Mouse (Mus musculus): ENCODE results near the gene Tas2r137. TPM values are rescaled to one million over a fixed set of nuclear protein-coding genes. Genes with fewer than 3 reads are reported as not detected.

Tas2r137 gene
- not detected for total RNA-seq (2021)
- long read RNA-seq = 0 reads

DNA sequence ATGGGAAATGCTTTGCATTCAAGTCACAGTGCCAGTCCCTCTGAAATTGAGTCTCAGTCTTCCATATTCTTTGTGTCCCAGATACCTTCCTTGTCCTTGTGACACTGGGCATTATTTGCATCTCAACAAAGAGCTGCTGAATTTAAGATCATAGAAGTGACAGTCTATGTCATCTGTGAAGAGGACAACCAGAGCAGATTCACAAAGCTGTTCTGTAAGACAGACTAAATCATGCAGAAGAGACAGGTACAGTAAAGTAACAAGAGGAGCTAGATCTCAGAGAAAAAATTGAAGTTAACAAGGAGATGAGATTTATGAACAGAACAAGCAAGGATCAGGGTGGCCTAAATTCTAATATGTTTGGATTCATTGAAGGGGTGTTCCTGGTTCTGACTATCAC is at the start of gene Tas2r137:
Gene Tas2r137 (plus strand): TSS at position 301 of the 400 bp plus-strand sequence.
- no peak for DNase-seq (ENCODE audit: low spot score in 2 of 2)

- DNase-seq (ENCODE audit: low spot score in 2 of 2) = no peak
Measured at GRCm38 (mm10) chr6:40441276-40441675, 49.8 kb upstream of the Tas2r137 start.

DNA sequence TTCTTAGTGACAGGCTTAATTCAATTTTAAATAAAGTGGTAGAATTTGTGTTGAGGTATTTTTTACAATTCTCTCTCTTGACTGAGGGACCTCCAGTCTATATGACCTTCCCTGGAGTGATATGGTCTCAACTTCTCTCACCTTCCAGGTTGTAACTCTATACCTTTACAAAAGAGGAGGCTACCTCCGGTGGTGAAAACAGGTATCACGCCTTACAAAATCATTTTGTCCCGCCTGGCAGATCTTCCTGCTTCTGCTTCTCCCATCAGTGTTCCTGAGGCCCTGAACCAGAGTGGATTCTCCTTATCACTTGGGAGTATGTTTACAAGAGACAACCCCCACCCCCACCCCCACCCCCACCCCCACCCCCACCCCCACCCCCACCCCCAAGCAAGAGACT is 49.3 kb upstream of the Tas2r137 start:
- no peak for DNase-seq (ENCODE audit: low spot score in 2 of 2)

DNA sequence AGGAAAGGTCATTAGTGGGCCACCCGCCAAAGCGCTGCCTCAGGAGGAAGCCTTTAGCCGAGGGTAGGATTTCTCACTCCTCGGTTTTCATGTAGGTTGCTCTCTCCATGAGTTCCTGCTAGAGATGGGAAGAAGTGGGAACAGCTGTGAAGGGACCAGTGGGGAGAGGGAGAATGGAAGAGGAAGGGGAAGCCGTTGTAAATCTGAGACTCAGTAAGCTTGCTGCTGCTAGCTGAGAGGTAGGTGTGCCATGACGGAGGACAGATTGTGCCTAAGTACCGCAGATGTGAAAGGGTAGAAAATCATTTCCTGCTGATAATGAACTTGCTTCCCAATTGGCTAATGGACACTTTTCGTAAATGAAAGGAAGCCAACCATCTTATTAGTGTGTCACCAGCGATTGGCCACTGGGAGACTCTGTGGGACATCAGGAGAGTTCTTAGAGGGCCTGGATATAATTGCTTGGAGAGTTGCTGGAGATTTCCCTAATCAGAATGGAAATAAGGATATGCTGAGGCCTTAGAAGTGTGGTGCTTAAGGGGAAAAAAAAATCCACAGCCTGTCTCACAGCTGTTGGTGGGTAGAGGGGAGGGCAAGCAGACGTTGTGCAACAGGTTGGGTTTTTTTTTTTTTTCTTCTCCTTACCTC is 47.6 kb upstream of the Tas2r137 start:
- no peak for DNase-seq (ENCODE audit: low spot score in 2 of 2)

DNA sequence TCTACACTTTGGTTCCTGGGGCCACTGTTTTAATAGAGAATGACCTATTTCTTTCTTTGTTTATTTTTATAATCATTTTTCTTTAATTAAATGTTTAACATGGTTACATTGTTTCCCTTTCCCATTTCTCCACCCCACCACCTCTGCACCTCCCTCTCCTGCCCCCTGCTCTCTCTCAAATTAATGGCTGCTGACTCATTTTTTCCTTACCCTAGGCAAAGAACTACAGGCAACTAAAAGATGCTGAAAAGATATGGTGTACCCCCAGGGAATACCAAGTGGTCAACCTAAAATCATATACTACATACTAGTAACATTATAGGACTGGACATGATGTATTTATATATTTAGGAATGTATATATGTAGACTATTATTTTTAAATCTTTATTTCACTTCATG is 42.4 kb upstream of the Tas2r137 start:
- no peak for DNase-seq (ENCODE audit: low spot score in 2 of 2)

DNA sequence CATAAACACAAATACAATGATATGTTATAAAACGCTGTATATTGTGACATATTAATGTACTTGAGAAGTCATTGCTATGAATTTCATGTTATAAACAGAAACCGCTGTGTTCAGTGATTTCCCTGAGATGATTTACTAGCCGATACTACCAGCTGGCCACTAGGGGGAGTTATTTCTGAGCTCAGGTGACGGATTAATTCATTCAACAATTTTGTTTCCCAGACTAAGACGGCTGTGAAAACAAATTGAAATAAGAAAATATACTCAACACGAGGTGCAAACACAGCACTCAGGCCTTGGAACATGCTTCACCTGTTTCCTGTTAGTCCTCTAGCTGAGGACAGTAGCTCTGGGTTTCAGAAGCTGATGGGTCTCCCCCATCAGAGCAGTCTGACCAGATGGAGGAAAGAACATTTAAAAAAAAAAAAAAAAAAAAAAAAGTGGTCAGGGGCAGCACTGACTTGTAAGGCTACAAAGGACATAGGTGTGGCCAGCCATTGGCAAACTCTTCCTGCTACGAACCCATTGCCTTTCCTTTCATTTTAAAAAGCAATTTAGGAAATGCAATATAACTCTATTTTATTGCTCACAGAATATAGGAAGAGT is 36.5 kb upstream of the Tas2r137 start:
- DNase-seq (ENCODE audit: low spot score in 2 of 2) = no peak

- DNase-seq (ENCODE audit: low spot score in 2 of 2) = no peak
Measured at GRCm38 (mm10) chr6:40465710-40466109, 25.3 kb upstream of the Tas2r137 start.

GRCm38 (mm10) chr6:40470916-40471719 is 19.9 kb upstream of the Tas2r137 start, which contains the start of gene Ssbp1:
Ssbp1 (plus strand) TSS chr6:40471352.
- DNase-seq (ENCODE audit: low spot score in 2 of 2) = peak; percentile 90 to 92

DNA sequence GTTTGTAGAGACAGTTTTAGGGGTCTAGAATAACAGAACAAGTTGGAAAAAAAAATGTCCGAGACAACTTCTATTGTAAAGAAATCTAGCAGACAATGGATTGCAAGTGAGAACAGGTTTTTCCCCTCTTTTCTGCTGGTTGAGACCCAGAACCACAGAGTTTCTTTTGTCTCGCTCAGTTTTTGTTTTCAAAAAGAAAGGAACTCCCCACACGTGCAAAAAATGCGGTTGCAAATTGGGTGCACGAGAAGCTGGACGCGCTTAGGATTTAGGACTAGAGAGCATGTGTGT is 19.4 kb upstream of the Tas2r137 start:
- no peak for DNase-seq (ENCODE audit: low spot score in 2 of 2)

DNA sequence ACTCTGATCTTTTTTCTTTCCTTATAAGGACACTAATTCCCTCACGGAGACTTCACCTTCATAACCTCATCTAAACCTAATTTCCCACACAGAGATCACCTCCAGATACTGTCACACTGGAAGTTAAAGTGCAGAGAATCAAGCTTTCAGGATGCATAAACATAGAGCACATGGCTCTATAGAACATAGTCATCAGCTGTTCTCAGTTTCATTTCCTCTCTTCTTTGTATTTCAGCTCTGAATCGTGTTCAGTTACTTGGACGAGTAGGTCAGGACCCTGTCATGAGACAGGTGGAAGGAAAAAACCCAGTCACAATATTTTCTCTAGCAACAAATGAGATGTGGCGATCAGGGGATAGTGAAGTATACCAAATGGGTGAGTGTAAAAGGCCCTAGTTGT is 14.9 kb upstream of the Tas2r137 start:
- no peak for DNase-seq (ENCODE audit: low spot score in 2 of 2)

GRCm38 (mm10) chr6:40479705-40480104 is 11.3 kb upstream of the Tas2r137 start:
- DNase-seq (ENCODE audit: low spot score in 2 of 2) = no peak

- no peak for DNase-seq (ENCODE audit: low spot score in 2 of 2)
Measured at GRCm38 (mm10) chr6:40482318-40482717, 8.7 kb upstream of the Tas2r137 start.

- no peak for DNase-seq (ENCODE audit: low spot score in 2 of 2)
Measured at GRCm38 (mm10) chr6:40493229-40493628, 2.2 kb downstream of the Tas2r137 start, which contains the start of gene Tas2r108. Tas2r108 (plus strand) TSS chr6:40493529.

- DNase-seq (ENCODE audit: low spot score in 2 of 2) = no peak
Measured at GRCm38 (mm10) chr6:40519408-40519807, 28.4 kb downstream of the Tas2r137 start, which contains the start of gene Prss37. Prss37 (minus strand) TSS chr6:40519508.

Other genes with a start within 250 kb of the Tas2r137 start
- 10 to 100 TPM; 57.1 to 63.5 TPM for gene Agk, start 166.1 kb upstream of the Tas2r137 start, total RNA-seq (2021)
- gene E330009J07Rik, start 55.1 kb upstream of the Tas2r137 start, total RNA-seq (2021) = 10 to 100 TPM; 35.6 to 39.5 TPM
- not detected for gene Wee2, start 52.1 kb upstream of the Tas2r137 start, total RNA-seq (2021)
- 10 to 100 TPM; 36.9 to 37.5 TPM for gene Ssbp1, start 19.9 kb upstream of the Tas2r137 start, total RNA-seq (2021)
- gene Tas2r108, start 2.3 kb downstream of the Tas2r137 start, total RNA-seq (2021) = not detected
- gene Prss37, start 28.3 kb downstream of the Tas2r137 start, total RNA-seq (2021) = not detected
- gene Olfr461, start 63.8 kb downstream of the Tas2r137 start, total RNA-seq (2021) = not detected
- not detected for gene Olfr460, start 78.3 kb downstream of the Tas2r137 start, total RNA-seq (2021)
- under 1 TPM in 1 of 2 experiments, not detected in 1; 0.39 TPM for gene Clec5a, start 94.6 kb downstream of the Tas2r137 start, total RNA-seq (2021)
- not detected for gene Tas2r138, start 122.1 kb downstream of the Tas2r137 start, total RNA-seq (2021)
- gene Mgam, start 137.6 kb downstream of the Tas2r137 start, total RNA-seq (2021) = 1 to 10 TPM in 1 of 2 experiments, under 1 TPM in 1; 0.62 to 1.3 TPM

Measured in layer of hippocampus, postnatal 10 days (tissue).